Mouse (Mus musculus): ENCODE results near the gene Olfr64. TPM values are rescaled to one million over a fixed set of nuclear protein-coding genes. Genes with fewer than 3 reads are reported as not detected.

The Olfr64 gene
- total and polyA plus RNA-seq, 2 experiments from 2014 or later, result not detected

DNA sequence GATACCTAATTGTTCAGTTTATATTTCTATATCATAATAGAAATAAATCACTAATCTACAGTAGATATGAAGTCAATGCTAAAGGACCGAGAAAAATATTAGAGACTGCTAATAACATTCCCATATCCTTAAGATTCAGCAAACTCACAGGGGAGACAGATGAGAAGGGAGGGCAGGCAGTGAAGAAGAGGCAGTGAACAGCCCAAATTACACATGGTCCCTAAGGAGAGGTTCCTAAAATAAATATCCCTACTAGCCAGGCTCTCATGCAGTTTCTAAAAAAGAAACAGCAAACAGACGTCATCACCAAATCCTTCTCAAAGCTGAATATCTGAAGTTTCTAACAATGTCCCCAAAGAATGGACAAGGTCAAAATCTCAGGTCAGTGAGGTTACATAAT is 8.9 kb upstream of the Olfr64 start, which contains the start of gene Olfr65:
Gene Olfr65 (plus strand): TSS at position 301 of the 400 bp plus-strand sequence.
- H3K9me3 ChIP-seq (ENCODE audit: low read length), result no peaks in the 10 kb centered on the region
- no peak for TF ChIP-seq CTCF (IDR thresholded peaks at IDR 0.05; ENCODE audit: low read depth)
- H3K4me3 ChIP-seq (ENCODE audit: low read length), result no peak within 1 kb of the TSS
- no peaks in the 10 kb centered on the region for H3K36me3 ChIP-seq (ENCODE audit: insufficient read depth, low read length)
- H3K9ac ChIP-seq (replicated peaks; ENCODE audit: low read length), result no peak within 1 kb of the TSS
- H3K27me3 ChIP-seq (ENCODE audit: insufficient read depth, low read length), result no peaks in the 10 kb centered on the region
- no peak within 1 kb of the TSS for H3K27ac ChIP-seq
- H3K4me1 ChIP-seq (ENCODE audit: insufficient read depth, low read length), result no peaks in the 10 kb centered on the region
- H3K4me2 ChIP-seq (ENCODE audit: low read depth, low read length), result no peak within 1 kb of the TSS
- DNase-seq (ENCODE audit: low spot score) (no peak), ATAC-seq (no peak)
- WGBS, result 74% methylated on average over 2 of the region's 2 CpGs

DNA sequence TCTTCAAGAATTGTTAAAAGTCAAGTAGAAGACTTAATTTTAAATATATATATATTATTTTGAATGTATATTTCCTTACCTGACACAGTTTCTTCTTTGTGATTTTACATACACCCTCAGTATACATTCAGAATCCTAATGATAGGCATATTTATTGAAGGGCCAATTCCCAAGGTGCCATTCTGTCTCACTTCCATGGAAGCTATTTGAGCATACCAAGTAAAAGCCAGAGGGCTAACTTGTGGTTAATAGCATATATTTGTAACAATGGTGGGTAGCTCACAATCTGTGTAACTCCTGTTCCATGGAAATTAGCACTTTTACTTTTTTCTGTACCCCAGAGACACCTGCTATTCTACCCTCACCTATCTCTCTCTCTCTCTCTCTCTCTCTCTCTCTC is 8.1 kb downstream of the Olfr64 start, which contains the start of gene Olfr66:
Gene Olfr66 (minus strand): TSS at position 101 of the 400 bp plus-strand sequence.
- TF ChIP-seq CTCF (IDR thresholded peaks at IDR 0.05; ENCODE audit: low read depth), result no peak
- ATAC-seq, result no peak

DNA sequence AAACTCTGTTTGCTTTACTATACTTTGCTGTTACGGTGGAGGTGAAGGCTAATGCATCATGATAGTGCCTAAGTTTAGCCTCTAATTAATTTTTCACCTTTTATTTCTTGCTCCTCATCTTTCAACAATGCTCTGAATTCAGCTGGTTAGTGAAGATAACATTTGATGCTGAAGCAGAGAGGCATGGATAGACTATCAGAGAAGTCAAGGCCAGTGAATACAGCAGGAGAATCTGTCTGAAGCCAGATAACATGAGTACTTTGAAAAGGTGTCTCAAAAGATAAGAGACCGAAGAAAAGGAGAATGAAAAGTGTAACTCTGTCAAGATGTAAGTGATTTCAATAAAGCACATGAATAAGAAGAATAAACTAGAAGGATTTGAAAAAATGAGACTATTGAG is 17.2 kb downstream of the Olfr64 start:
- H3K27ac ChIP-seq, result no peak overlapping the region
- no peaks in the 10 kb centered on the region for H3K27me3 ChIP-seq (ENCODE audit: insufficient read depth, low read length)
- H3K9ac ChIP-seq (replicated peaks; ENCODE audit: low read length), result no peak overlapping the region
- no peak overlapping the region for H3K4me2 ChIP-seq (ENCODE audit: low read depth, low read length)
- WGBS, result 92% methylated on average over 2 of the region's 2 CpGs
- no peak for ATAC-seq
- no peak for TF ChIP-seq CTCF (IDR thresholded peaks at IDR 0.05; ENCODE audit: low read depth)
- no peaks in the 10 kb centered on the region for H3K4me1 ChIP-seq (ENCODE audit: insufficient read depth, low read length)
- no peaks in the 10 kb centered on the region for H3K9me3 ChIP-seq (ENCODE audit: low read length)
- no peaks in the 10 kb centered on the region for H3K36me3 ChIP-seq (ENCODE audit: insufficient read depth, low read length)
- no peak overlapping the region for H3K4me3 ChIP-seq (ENCODE audit: low read length)
- no peak for DNase-seq (ENCODE audit: low spot score)

More for the DNA sequence above, 8.1 kb downstream of the Olfr64 start, which contains the start of gene Olfr66:
- Histone ChIP-seq H3K9ac (replicated peaks; ENCODE audit: low read length) (no peak within 1 kb of the TSS), H3K4me1 (ENCODE audit: insufficient read depth, low read length) (no peaks in the 10 kb centered on the region), H3K4me2 (ENCODE audit: low read depth, low read length) (no peak within 1 kb of the TSS), H3K36me3 (ENCODE audit: insufficient read depth, low read length) (no peaks in the 10 kb centered on the region), H3K4me3 (ENCODE audit: low read length) (no peak within 1 kb of the TSS), H3K27me3 (ENCODE audit: insufficient read depth, low read length) (no peaks in the 10 kb centered on the region), H3K9me3 (ENCODE audit: low read length) (no peaks in the 10 kb centered on the region), H3K27ac (no peak within 1 kb of the TSS)
- no peak for DNase-seq (ENCODE audit: low spot score)

GRCm38 (mm10) chr7:103874451-103874850 is 19.8 kb downstream of the Olfr64 start:
- ATAC-seq (no peak), DNase-seq (ENCODE audit: low spot score) (peak; percentile 2)
- TF ChIP-seq CTCF (IDR thresholded peaks at IDR 0.05; ENCODE audit: low read depth), result peak; percentile 36
- Histone ChIP-seq H3K4me1 (ENCODE audit: insufficient read depth, low read length) (no peaks in the 10 kb centered on the region), H3K27me3 (ENCODE audit: insufficient read depth, low read length) (no peaks in the 10 kb centered on the region), H3K27ac (no peak overlapping the region), H3K9ac (replicated peaks; ENCODE audit: low read length) (no peak overlapping the region), H3K36me3 (ENCODE audit: insufficient read depth, low read length) (no peaks in the 10 kb centered on the region), H3K4me2 (ENCODE audit: low read depth, low read length) (no peak overlapping the region), H3K9me3 (ENCODE audit: low read length) (no peaks in the 10 kb centered on the region), H3K4me3 (ENCODE audit: low read length) (no peak overlapping the region)
- 50% methylated on average over 5 of the region's 5 CpGs for WGBS

DNA sequence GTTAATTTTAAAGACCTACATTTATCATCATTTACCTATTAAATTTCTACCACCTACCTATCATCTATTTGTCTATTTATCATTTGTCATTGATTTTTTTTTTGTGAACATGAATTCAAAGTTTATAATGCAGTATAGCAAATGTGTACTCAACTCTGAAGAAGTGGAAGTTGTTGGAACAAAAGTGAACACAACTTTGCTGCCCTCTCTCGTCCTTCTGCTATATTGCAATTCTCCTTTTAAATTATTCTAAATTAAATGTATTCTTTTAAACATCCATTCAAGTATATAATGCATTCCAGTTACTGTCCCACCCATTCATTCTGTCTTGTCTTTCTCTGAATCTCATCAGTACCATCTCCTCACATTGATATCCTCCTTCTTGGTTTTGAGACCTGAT is 21.2 kb downstream of the Olfr64 start:
- peak; percentile 65 for TF ChIP-seq CTCF (IDR thresholded peaks at IDR 0.05; ENCODE audit: low read depth)
- 7% methylated on average over 1 of the region's 1 CpGs for WGBS
- no peaks in the 10 kb centered on the region for H3K27me3 ChIP-seq (ENCODE audit: insufficient read depth, low read length)
- H3K9ac ChIP-seq (replicated peaks; ENCODE audit: low read length), result no peak overlapping the region
- ATAC-seq (no peak), DNase-seq (ENCODE audit: low spot score) (peak; percentile 62)
- H3K4me1 ChIP-seq (ENCODE audit: insufficient read depth, low read length), result no peaks in the 10 kb centered on the region
- no peak overlapping the region for H3K4me3 ChIP-seq (ENCODE audit: low read length)
- H3K9me3 ChIP-seq (ENCODE audit: low read length), result no peaks in the 10 kb centered on the region
- H3K36me3 ChIP-seq (ENCODE audit: insufficient read depth, low read length), result no peaks in the 10 kb centered on the region
- no peak overlapping the region for H3K4me2 ChIP-seq (ENCODE audit: low read depth, low read length)
- H3K27ac ChIP-seq, result no peak overlapping the region

DNA sequence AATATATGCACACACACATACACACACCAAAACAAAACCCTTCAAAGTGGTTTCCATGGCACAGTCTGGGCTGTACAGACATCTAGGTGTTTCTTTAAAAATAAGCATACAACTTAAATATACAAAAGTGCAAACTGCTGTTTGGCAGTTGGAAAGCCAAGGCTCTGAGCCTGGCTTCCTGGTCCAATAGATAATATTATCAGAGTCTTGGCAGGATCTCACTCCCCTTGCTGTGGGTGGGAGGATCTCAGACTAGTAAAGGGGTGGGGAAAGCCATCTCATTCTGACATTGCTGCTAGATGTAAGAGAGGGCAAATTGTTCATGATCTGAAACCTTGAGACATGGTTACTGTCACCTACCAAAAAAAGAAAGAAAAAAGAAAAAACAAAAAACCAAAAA is 23.6 kb downstream of the Olfr64 start:
- H3K9me3 ChIP-seq (ENCODE audit: low read length), result no peaks in the 10 kb centered on the region
- H3K4me1 ChIP-seq (ENCODE audit: insufficient read depth, low read length), result no peaks in the 10 kb centered on the region
- no peak overlapping the region for H3K4me3 ChIP-seq (ENCODE audit: low read length)
- no peak overlapping the region for H3K27ac ChIP-seq
- ATAC-seq, result no peak
- H3K27me3 ChIP-seq (ENCODE audit: insufficient read depth, low read length), result no peaks in the 10 kb centered on the region
- no peak for TF ChIP-seq CTCF (IDR thresholded peaks at IDR 0.05; ENCODE audit: low read depth)
- H3K4me2 ChIP-seq (ENCODE audit: low read depth, low read length), result no peak overlapping the region
- no peaks in the 10 kb centered on the region for H3K36me3 ChIP-seq (ENCODE audit: insufficient read depth, low read length)
- no peak for DNase-seq (ENCODE audit: low spot score)
- no peak overlapping the region for H3K9ac ChIP-seq (replicated peaks; ENCODE audit: low read length)

- H3K36me3 ChIP-seq (ENCODE audit: insufficient read depth, low read length), result no peaks in the 10 kb centered on the region
- H3K9me3 ChIP-seq (ENCODE audit: low read length), result no peaks in the 10 kb centered on the region
- H3K27me3 ChIP-seq (ENCODE audit: insufficient read depth, low read length), result no peaks in the 10 kb centered on the region
- TF ChIP-seq CTCF (IDR thresholded peaks at IDR 0.05; ENCODE audit: low read depth), result no peak
- H3K4me2 ChIP-seq (ENCODE audit: low read depth, low read length), result no peak overlapping the region
- ATAC-seq (no peak), DNase-seq (ENCODE audit: low spot score) (no peak)
- H3K9ac ChIP-seq (replicated peaks; ENCODE audit: low read length), result no peak overlapping the region
- no peak overlapping the region for H3K4me3 ChIP-seq (ENCODE audit: low read length)
- no peak overlapping the region for H3K27ac ChIP-seq
- H3K4me1 ChIP-seq (ENCODE audit: insufficient read depth, low read length), result no peaks in the 10 kb centered on the region
Observed at GRCm38 (mm10) chr7:103865716-103866115, 28.6 kb downstream of the Olfr64 start.
